Mouse (Mus musculus) cortical plate, adult 2 months (tissue): ENCODE results near the gene Rpl39. TPM values are rescaled to one million over a fixed set of nuclear protein-coding genes. Genes with fewer than 3 reads are reported as not detected.

Experiments used
- H3K27ac ChIP-seq: fragments of 200-500 bp; 2 replicates; pipeline ENCODE4 v1.5.1; 2012; ENCODE audit warnings: low read length, control low read depth, inconsistent platforms; ENCODE audit not compliant: insufficient read depth
- H3K4me1 ChIP-seq: fragments of 200-500 bp; 2 replicates; pipeline ENCODE4 v1.6.1; 2011; ENCODE audit warnings: low read length; ENCODE audit not compliant: control insufficient read depth, insufficient read depth
- H3K4me3 ChIP-seq: fragments of 200-500 bp; 2 replicates; pipeline ENCODE4 v1.5.1; 2011; ENCODE audit warnings: mild to moderate bottlenecking, low read length, control low read depth; ENCODE audit not compliant: insufficient read depth
- CTCF ChIP-seq: fragments of 200-500 bp; IDR thresholded peaks from 2 replicates; pipeline ENCODE4 v1.5.1; 2011; ENCODE audit warnings: mild to moderate bottlenecking, control low read depth, low read length; ENCODE audit not compliant: insufficient read depth; ENCODE audit errors: extremely low read depth
- POLR2A ChIP-seq: fragments of 200-500 bp; IDR thresholded peaks from 2 replicates; pipeline ENCODE4 v1.6.1; 2011; ENCODE audit warnings: mild to moderate bottlenecking, low read length, control low read depth; ENCODE audit not compliant: insufficient read depth; ENCODE audit errors: extremely low read depth
- polyA plus RNA-seq: library from polyadenylated mRNA; depleted of rRNA; stranded (reverse); fragments of >200 nt; gene quantifications from 2 replicates; pipeline ENCODE4 v1.2.3, GENCODE M21; 2012; rRNA removed

Rpl39 gene
- polyA plus RNA-seq = 330 TPM in 2 replicates

DNA sequence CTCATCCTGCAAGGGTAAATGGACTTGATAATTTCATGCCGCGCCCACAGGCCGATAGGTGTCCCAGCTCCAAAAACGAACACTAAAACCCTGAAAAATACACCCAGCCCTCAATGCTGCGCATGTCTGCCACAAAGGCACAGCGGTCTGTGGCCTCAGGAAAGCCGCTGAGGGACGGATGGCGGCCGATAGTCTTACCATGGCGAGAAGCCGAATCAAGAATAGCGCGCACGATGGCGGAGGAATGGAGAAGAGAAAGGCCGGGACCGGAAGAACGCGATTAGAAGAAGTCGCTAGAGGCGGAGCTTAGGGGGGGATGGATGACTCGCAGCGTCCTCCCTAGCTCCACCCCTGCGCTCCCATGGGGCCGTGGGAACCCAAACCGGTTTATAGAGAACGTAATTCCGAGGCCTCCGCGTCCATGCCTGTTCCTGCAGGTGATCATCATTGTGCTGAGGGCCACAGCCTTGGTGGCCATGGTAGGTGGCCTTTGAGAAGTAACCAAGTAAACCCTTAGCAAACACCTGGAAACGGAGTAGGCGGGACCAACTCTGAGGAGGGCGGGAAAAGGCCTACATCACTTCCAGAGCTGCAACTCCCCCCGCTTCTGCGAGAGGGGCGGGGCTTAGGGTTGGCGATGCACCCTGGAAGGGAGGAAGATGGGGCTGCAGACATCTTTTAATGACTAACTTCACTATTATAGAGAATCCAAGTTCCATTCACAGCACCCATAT lies at the start of gene Rpl39:
Gene Rpl39 (minus strand): TSS at position 476 of the 734 bp plus-strand sequence.
- TF ChIP-seq CTCF (no peak), POLR2A (peak; percentile 91)
- peak within 1 kb of the TSS; percentile 84 for H3K4me3 ChIP-seq
- no peaks in the 10 kb centered on the region for H3K4me1 ChIP-seq
- peak within 1 kb of the TSS; percentile 91 for H3K27ac ChIP-seq

DNA sequence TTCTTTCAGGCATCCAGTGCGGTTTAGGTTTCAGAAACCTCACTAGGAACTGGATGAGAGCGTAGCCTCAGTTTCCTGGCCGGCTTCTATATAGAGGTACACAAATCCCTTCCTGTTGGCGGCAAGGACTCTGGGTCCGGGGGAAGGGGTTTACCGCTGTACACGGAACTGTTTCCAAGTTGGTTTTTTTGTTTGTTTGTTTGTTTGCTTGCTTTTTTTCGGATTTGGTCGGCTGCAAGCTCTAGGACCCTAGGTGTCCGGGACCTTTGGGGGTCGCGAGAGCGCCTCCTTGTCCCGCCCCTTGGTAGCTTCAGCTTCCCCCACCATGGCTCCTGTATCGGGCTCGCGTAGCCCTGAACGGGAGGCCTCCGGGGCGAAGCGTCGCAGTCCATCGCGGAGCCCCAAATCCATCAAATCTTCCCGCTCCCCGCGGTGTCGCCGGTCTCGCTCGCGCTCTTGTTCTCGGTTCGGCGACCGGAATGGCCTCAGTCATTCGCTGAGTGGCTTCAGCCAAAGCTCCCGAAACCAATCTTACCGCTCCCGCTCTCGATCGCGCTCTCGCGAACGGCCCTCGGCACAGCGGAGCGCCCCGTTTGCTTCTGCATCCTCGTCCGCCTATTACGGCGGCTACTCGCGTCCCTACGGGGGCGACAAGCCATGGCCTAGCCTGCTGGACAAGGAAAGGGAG lies 41.6 kb upstream of the Rpl39 start, which contains the start of gene Nkap:
Gene Nkap (plus strand): TSS at position 125 of the 688 bp plus-strand sequence.
- Histone ChIP-seq H3K4me3 (peak within 1 kb of the TSS; percentile 92), H3K4me1 (no peaks in the 10 kb centered on the region; the same call in 1 of the 2 replicates), H3K27ac (no peak within 1 kb of the TSS)
- TF ChIP-seq POLR2A (0 out of 2 replicates have a peak, but pooled peaks have one; percentile 42), CTCF (no peak)

DNA sequence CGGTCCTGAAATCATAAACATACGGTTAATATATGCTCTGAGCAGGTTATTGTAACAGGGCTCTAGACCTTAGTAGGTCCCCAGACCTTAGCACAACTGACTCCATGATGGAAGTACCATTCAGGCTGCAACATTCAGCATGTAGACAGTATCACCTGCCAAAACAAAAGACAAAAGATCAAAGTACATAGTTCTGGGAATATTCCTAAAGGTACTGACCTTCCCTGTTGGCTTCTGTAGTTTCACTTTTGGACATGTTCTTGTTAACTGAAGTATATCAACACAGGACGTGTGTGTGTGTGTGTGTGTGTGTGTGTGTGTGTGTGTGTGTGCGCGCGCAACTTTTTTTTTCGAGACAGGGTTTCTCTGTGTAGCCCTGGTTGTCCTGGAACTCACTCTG lies 40.3 kb upstream of the Rpl39 start:
- TF ChIP-seq CTCF (no peak), POLR2A (no peak)
- no peak overlapping the region for H3K27ac ChIP-seq

DNA sequence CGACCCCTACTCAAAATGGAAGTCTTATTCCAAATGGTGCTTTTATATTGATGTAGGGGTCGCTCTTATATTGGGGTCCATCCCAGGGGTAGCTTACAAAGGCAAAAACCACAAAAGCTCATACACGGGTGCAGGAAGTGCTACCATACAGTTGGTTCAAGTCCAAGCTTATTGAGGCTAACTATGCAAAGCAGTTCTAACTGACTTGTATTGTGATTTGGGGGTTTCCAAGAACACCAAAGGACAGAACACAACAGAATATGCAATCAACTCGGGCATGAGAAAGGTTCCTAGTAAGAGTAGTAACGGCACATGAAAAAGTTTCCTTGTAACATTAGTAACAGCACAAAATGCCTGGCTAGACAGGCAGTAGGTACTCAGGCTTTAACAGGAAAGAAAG lies 35.0 kb upstream of the Rpl39 start:
- H3K27ac ChIP-seq = no peak overlapping the region
- TF ChIP-seq CTCF (no peak), POLR2A (no peak)
- no peak overlapping the region for H3K4me3 ChIP-seq
- no peaks in the 10 kb centered on the region for H3K4me1 ChIP-seq

More for the DNA sequence above, 40.3 kb upstream of the Rpl39 start:
- no peaks in the 10 kb centered on the region; the same call in 1 of the 2 replicates for H3K4me1 ChIP-seq
- no peak overlapping the region for H3K4me3 ChIP-seq

DNA sequence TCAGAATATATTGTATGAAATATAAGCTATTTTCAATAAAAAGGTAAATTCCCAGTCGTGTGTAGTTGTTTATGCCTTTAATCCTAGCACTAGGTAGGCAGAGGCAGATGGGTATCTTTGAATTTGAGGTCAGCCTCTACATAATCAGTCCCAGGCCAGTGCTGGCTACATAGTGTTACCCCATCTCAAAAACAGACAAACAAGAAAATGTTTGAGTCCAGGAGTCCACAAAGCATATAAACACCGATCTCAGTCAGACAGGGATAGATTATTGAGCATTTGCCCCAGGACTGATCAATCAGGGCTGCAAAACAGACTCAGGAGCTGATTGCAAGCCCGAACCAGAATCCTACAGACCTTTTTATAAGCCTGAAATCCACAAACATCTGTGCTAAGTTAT lies 34.4 kb upstream of the Rpl39 start:
- Histone ChIP-seq H3K27ac (no peak overlapping the region), H3K4me1 (no peaks in the 10 kb centered on the region), H3K4me3 (no peak overlapping the region)
- no peak for TF ChIP-seq POLR2A
- no peak for TF ChIP-seq CTCF

DNA sequence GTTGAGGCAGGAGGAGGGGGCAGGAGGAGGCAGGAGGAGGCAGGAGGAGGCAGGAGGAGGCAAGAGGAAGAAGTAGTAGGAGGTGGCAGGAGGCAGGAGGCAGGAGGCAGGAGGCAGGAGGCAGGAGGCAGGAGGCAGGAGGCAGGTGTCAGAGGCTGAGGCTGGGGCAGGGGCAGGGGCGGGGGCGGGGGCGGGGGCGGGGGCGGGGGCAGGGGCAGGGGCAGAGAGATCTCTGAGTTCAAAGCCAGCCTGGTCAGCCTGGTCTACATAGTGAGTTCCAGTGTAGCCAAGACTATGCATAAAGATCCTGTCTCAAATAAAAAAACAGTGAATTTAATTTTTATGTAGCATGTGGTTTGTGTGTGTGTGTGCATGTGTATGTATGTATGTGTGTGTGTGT lies 31.9 kb upstream of the Rpl39 start:
- Histone ChIP-seq H3K27ac (no peak overlapping the region), H3K4me1 (no peaks in the 10 kb centered on the region), H3K4me3 (no peak overlapping the region)
- TF ChIP-seq POLR2A (no peak), CTCF (no peak)

DNA sequence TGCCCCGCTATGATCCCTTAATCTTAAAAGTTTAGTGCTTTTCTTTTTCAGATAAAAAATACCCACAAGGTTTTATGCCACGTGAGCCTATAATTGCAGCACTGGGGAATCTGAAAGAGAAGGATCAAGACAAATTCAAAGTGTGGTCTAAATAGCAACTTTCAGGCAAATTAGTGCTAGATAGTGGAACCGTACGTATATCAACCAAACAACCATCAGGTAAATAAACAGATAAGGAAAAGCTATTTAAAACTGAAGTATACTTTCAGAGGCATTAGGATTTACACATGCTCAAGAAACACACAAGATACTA lies 25.6 kb upstream of the Rpl39 start:
- no peaks in the 10 kb centered on the region for H3K4me1 ChIP-seq
- H3K4me3 ChIP-seq = no peak overlapping the region
- TF ChIP-seq CTCF (no peak), POLR2A (no peak)
- H3K27ac ChIP-seq = no peak overlapping the region

DNA sequence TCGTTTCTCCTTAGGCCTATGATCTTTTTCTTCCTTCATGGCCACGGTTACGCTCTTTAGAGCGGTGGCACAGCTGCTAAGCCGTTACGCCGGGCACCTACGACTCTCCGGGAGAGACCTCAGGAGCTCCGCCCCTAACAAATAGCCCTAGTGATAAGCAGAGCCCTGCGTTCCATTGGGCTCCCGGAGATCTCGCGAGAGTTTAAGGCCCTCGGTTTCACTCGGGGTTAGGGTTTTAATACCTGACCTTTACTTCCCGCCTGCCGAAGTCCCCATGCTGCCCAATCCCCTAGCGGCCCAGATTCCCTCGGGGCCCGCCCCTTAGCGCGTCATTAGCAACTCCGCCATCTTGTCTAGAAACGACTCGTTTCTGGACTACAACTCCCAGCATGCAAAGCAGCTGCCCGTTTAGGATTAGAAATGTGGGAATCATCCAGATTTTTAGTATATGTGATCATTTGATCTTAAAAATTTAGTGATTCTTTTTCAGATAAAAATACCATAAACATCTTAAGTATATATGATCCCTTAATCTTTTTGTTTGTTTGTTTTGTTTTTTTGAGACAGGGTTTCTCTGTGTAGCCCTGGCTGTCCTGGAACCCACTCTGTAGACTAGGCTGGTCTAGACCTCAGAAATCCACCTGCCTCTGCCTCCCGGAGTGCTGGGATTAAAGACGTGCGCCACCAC lies 25.1 kb upstream of the Rpl39 start, which contains the start of gene Upf3b:
Gene Upf3b (minus strand): TSS at position 130 of the 688 bp plus-strand sequence.
- H3K4me3 ChIP-seq = peak within 1 kb of the TSS; percentile 92
- no peaks in the 10 kb centered on the region for H3K4me1 ChIP-seq
- peak within 1 kb of the TSS; percentile 43; the same call in 1 of the 2 replicates for H3K27ac ChIP-seq
- peak; percentile 77; the same call in 1 of the 2 replicates for TF ChIP-seq POLR2A
- no peak for TF ChIP-seq CTCF

DNA sequence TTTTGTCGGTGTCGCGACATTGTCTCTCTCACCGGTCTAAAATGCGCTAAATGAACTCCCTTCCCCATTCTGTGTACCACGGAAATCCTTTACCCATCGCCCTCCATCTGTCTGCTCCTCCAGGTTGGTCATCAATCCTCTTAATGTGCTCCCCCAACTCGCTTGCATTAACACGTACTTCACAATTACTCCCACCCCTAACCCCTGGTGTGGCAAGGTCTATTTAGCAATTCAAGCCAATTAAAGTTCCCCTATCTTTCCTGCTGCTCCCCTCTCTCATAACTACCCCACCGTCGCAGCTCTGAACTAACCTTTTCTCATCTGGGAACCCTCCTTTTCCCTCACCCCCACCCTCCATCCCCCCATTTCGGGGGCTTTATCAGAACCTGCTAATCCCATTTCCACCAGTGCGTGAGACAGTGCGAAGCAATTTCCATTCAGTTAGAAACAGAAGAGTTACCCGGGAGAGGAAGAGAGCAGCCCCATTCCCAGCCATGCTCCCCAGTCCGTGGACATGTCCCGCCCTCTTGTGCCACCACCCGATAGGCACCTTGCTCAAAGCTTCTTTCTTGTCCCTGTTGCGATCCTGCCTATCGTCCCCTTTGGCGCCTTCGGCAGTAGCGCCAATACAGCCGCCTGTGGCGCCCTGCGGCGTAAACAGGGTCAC lies 24.5 kb upstream of the Rpl39 start:
- Histone ChIP-seq H3K27ac (peak overlapping the region; percentile 43; the same call in 1 of the 2 replicates), H3K4me3 (peak overlapping the region; percentile 92), H3K4me1 (no peaks in the 10 kb centered on the region)
- TF ChIP-seq CTCF (no peak), POLR2A (no peak)
